Mouse (Mus musculus) liver, embryonic 14.5 days (tissue): ENCODE data around the gene Lhx9.

Experiments
- CTCF ChIP-seq: IDR thresholded peaks from 2 replicates; pipeline ENCODE4 v1.5.1; 2016; ENCODE audit warnings: antibody characterized with exemption, low read depth, control low read depth
- EP300 ChIP-seq: IDR thresholded peaks from 2 replicates; pipeline ENCODE4 v1.6.1; 2016; ENCODE audit warnings: antibody characterized with exemption, low read depth

GRCm38 (mm10) chr1:138846581-138846980 lies 1.8 kb downstream of the Lhx9 start:
- TF ChIP-seq EP300 (no peak), CTCF (no peak)
